Mouse (Mus musculus): ENCODE measurements around the gene Prrt1. TPM values are rescaled to one million over a fixed set of nuclear protein-coding genes. Genes with fewer than 3 reads are reported as not detected.

Prrt1 gene
- polyA plus RNA-seq, 2 experiments, result 0.94 to 5.7 TPM

GRCm38 (mm10) chr17:34606186-34607039 is 22.9 kb upstream of the Prrt1 start:
- H3K27me3 ChIP-seq (ENCODE audit: control insufficient read depth, insufficient read depth, low read length), result no peaks in the 10 kb centered on the region
- peaks cover 28% of the 10 kb centered on the region for H3K36me3 ChIP-seq (ENCODE audit: control insufficient read depth, insufficient read depth, low read length)
- H3K4me1 ChIP-seq (ENCODE audit: control insufficient read depth, insufficient read depth, low read length), result peaks cover 26% of the 10 kb centered on the region
- no peak for TF ChIP-seq POLR2A (IDR thresholded peaks at IDR 0.05; ENCODE audit: borderline replicate concordance, extremely low read depth, insufficient read depth, insufficient read length)
- peak overlapping the region; percentile 95 for H3K4me3 ChIP-seq (replicated peaks; ENCODE audit: low read length)
- peak overlapping the region; percentile 44; the same call in 1 of the 2 replicates for H3K27ac ChIP-seq (replicated peaks; ENCODE audit: low read depth, low read length)
- ATAC-seq (ENCODE audit: low FRiP score, low read depth) (no peak), DNase-seq (ENCODE audit: low spot score) (no peak)
- H3K9ac ChIP-seq (ENCODE audit: low read depth, low read length, severe bottlenecking), result peak overlapping the region; percentile 88
- H3K9me3 ChIP-seq (ENCODE audit: control insufficient read depth, low read length), result no peaks in the 10 kb centered on the region
- WGBS, result 15% methylated on average over 28 of the region's 32 CpGs
- peak overlapping the region; percentile 92 for H3K4me2 ChIP-seq (replicated peaks; ENCODE audit: low read depth, low read length, severe bottlenecking)

DNA sequence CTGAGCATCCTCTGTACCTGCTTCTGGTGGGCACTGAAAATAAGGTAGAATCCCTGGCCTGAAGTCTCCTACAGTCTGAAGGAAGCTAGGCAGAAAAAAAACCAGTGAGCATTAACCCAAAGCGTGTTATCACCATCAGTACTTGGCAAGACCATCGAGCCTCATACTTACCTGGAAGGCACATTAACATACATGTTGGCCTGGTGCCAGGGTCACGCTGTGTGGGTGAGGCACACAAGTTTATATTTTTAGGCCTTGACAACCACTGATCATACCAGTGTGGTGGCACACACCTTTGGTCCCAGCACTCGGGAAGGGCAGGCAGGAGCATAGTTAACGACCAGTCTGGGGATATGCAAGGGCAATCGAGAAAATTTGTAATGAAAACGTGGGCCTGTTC is 21.3 kb upstream of the Prrt1 start:
- 73% methylated on average over 7 of the region's 7 CpGs for WGBS

DNA sequence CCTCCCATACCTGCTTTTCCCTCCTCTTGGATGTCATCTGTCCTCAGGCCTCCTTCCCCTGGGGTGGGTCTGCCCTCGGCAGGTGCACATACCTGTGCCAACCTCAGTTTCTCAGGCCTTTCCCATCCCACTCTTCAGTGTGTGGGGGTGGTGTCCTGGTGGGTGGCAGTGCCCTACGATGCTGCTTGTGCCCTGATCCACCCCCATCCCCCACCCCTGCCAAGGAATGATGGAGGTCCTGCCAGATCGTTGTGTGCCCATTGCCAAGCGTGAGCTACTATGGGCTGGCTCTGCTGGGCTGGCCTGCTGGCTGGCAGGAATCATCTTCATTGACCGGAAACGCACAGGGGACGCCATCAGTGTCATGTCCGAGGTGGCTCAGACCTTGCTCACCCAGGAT is 18.3 kb upstream of the Prrt1 start:
- no peak overlapping the region for H3K9ac ChIP-seq (ENCODE audit: low read depth, low read length, severe bottlenecking)
- WGBS, result 94% methylated on average over 8 of the region's 8 CpGs
- no peak overlapping the region for H3K4me3 ChIP-seq (replicated peaks; ENCODE audit: low read length)
- no peaks in the 10 kb centered on the region for H3K27me3 ChIP-seq (ENCODE audit: control insufficient read depth, insufficient read depth, low read length)
- no peak overlapping the region for H3K27ac ChIP-seq (replicated peaks; ENCODE audit: low read depth, low read length)
- H3K4me1 ChIP-seq (ENCODE audit: control insufficient read depth, insufficient read depth, low read length), result peaks cover 11% of the 10 kb centered on the region
- no peak for TF ChIP-seq POLR2A (IDR thresholded peaks at IDR 0.05; ENCODE audit: borderline replicate concordance, extremely low read depth, insufficient read depth, insufficient read length)
- peaks cover 66% of the 10 kb centered on the region for H3K36me3 ChIP-seq (ENCODE audit: control insufficient read depth, insufficient read depth, low read length)
- DNase-seq (ENCODE audit: low spot score), result no peak
- no peak for ATAC-seq (ENCODE audit: low FRiP score, low read depth)
- H3K9me3 ChIP-seq (ENCODE audit: control insufficient read depth, low read length), result no peaks in the 10 kb centered on the region
- H3K4me2 ChIP-seq (replicated peaks; ENCODE audit: low read depth, low read length, severe bottlenecking), result no peak overlapping the region

More for the DNA sequence above, 21.3 kb upstream of the Prrt1 start:
- ATAC-seq (ENCODE audit: low FRiP score, low read depth), result no peak
- Histone ChIP-seq H3K4me2 (replicated peaks; ENCODE audit: low read depth, low read length, severe bottlenecking) (no peak overlapping the region), H3K27ac (replicated peaks; ENCODE audit: low read depth, low read length) (no peak overlapping the region), H3K27me3 (ENCODE audit: control insufficient read depth, insufficient read depth, low read length) (no peaks in the 10 kb centered on the region), H3K36me3 (ENCODE audit: control insufficient read depth, insufficient read depth, low read length) (peaks cover 37% of the 10 kb centered on the region), H3K4me1 (ENCODE audit: control insufficient read depth, insufficient read depth, low read length) (peaks cover 19% of the 10 kb centered on the region), H3K9ac (ENCODE audit: low read depth, low read length, severe bottlenecking) (peak overlapping the region; percentile 8; the same call in 1 of the 2 replicates), H3K9me3 (ENCODE audit: control insufficient read depth, low read length) (no peaks in the 10 kb centered on the region), H3K4me3 (replicated peaks; ENCODE audit: low read length) (no peak overlapping the region)
- no peak for TF ChIP-seq POLR2A (IDR thresholded peaks at IDR 0.05; ENCODE audit: borderline replicate concordance, extremely low read depth, insufficient read depth, insufficient read length)
- no peak for DNase-seq (ENCODE audit: low spot score)

DNA sequence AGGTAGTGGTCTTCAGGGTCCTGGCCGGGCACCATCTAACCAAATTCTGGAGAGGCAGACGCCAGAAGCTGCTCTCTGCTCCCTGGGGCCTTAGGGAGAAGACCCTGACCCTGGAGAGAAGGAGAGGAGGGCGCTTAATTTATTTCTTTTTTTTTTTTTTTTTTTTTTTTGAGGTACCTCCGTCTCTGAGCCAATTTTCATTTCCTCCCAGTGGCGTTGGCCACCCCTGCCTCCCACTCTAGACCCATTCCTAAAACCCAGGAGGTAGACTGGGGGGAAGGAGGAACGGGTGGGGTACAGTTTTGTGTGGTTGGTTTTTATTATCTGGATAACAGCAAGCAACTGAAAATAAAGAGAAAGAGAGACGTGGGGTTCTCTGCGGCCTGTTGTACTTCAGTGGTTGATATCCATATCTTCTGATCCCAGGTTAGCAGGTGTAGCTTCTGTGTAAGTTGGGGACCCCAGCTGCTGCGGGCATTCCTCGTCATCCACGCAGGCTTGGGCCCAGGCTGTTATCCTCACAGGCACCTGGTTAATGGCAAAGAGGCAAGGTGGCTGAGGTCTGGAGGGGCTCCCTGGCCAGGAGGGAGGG is 16.2 kb upstream of the Prrt1 start:
- 83% methylated on average over 11 of the region's 11 CpGs for WGBS
- Histone ChIP-seq H3K4me3 (replicated peaks; ENCODE audit: low read length) (no peak overlapping the region), H3K4me1 (ENCODE audit: control insufficient read depth, insufficient read depth, low read length) (0 out of 2 replicates have a peak, but pooled peaks cover 4% of the 10 kb centered on the region), H3K4me2 (replicated peaks; ENCODE audit: low read depth, low read length, severe bottlenecking) (no peak overlapping the region), H3K36me3 (ENCODE audit: control insufficient read depth, insufficient read depth, low read length) (peaks cover 77% of the 10 kb centered on the region), H3K9me3 (ENCODE audit: control insufficient read depth, low read length) (no peaks in the 10 kb centered on the region), H3K27me3 (ENCODE audit: control insufficient read depth, insufficient read depth, low read length) (no peaks in the 10 kb centered on the region), H3K9ac (ENCODE audit: low read depth, low read length, severe bottlenecking) (no peak overlapping the region), H3K27ac (replicated peaks; ENCODE audit: low read depth, low read length) (no peak overlapping the region)
- no peak for TF ChIP-seq POLR2A (IDR thresholded peaks at IDR 0.05; ENCODE audit: borderline replicate concordance, extremely low read depth, insufficient read depth, insufficient read length)
- ATAC-seq (ENCODE audit: low FRiP score, low read depth), result no peak
- no peak for DNase-seq (ENCODE audit: low spot score)

DNA sequence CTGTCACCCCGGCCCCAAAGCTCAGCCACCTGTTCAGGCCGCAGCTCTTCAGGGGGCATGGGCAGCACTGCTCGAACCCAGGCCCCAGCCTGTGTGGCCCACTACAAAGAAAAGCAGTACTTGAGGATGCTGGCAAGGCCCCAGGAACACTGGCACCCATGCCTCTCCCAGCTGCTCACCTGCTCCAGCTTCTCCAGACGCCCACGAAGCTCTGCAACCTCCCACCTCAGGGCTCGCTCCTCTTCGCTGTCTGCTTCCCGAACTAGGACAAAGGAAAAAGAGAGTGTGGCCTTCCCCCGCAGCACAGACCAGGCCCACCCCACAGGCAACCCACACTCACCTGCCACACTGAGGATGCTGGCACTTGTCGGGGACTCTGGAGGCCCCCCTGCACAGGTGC is 15.5 kb upstream of the Prrt1 start:
- Histone ChIP-seq H3K9ac (ENCODE audit: low read depth, low read length, severe bottlenecking) (no peak overlapping the region), H3K9me3 (ENCODE audit: control insufficient read depth, low read length) (no peaks in the 10 kb centered on the region), H3K36me3 (ENCODE audit: control insufficient read depth, insufficient read depth, low read length) (peaks cover 74% of the 10 kb centered on the region), H3K27me3 (ENCODE audit: control insufficient read depth, insufficient read depth, low read length) (no peaks in the 10 kb centered on the region), H3K4me3 (replicated peaks; ENCODE audit: low read length) (no peak overlapping the region), H3K27ac (replicated peaks; ENCODE audit: low read depth, low read length) (no peak overlapping the region), H3K4me1 (ENCODE audit: control insufficient read depth, insufficient read depth, low read length) (0 out of 2 replicates have a peak, but pooled peaks cover under 1% of the 10 kb centered on the region), H3K4me2 (replicated peaks; ENCODE audit: low read depth, low read length, severe bottlenecking) (no peak overlapping the region)
- ATAC-seq (ENCODE audit: low FRiP score, low read depth), result no peak
- 94% methylated on average over 10 of the region's 10 CpGs for WGBS
- no peak for DNase-seq (ENCODE audit: low spot score)
- no peak for TF ChIP-seq POLR2A (IDR thresholded peaks at IDR 0.05; ENCODE audit: borderline replicate concordance, extremely low read depth, insufficient read depth, insufficient read length)
